Mouse (Mus musculus) MEL (cell line): ENCODE data around the gene Tmem169.

ENCODE experiments used
- CTCF ChIP-seq, 3 experiments: IDR thresholded peaks in 2 of 3; conservative IDR thresholded peaks in 1 of 3; 2 replicates each; pipeline ENCODE4 v1.5.1; 2011 to 2012; ENCODE audit warnings: low read length in 3 of 3, low read depth in 2 of 3, mild to moderate bottlenecking in 2 of 3, improper control_type of control experiment in 1 of 3, inconsistent platforms in 1 of 3, mixed read lengths in 1 of 3, moderate library complexity in 1 of 3; ENCODE audit not compliant: control insufficient read depth in 1 of 3, insufficient read depth in 1 of 3, poor library complexity in 1 of 3, severe bottlenecking in 1 of 3
- GATA1 ChIP-seq: IDR thresholded peaks from 2 replicates; pipeline ENCODE4 v1.6.1; 2011; ENCODE audit warnings: low read depth, low read length, improper control_type of control experiment
- KAT2A ChIP-seq: conservative IDR thresholded peaks from 2 replicates; pipeline ENCODE4 v1.6.1; 2012; ENCODE audit warnings: low read depth, low read length, improper control_type of control experiment, inconsistent platforms
- UBTF ChIP-seq: IDR thresholded peaks from 2 replicates; pipeline ENCODE4 v1.6.1; 2012; ENCODE audit warnings: low read depth, mild to moderate bottlenecking, inconsistent platforms, low read length, improper control_type of control experiment, moderate library complexity, borderline replicate concordance; ENCODE audit not compliant: insufficient read depth
- ZC3H11A ChIP-seq: IDR thresholded peaks from 2 replicates; pipeline ENCODE4 v1.6.1; 2012; ENCODE audit warnings: low read depth, mild to moderate bottlenecking, inconsistent platforms, low read length, improper control_type of control experiment
- ZMIZ1 ChIP-seq: IDR thresholded peaks from 2 replicates; pipeline ENCODE4 v1.6.1; 2012; ENCODE audit warnings: low read depth, mild to moderate bottlenecking, inconsistent platforms, low read length, improper control_type of control experiment, moderate library complexity

- TF ChIP-seq UBTF (no peak), ZMIZ1 (no peak), KAT2A (no peak), CTCF (IDR thresholded peaks at IDR 0.05 in 2 of 3, conservative IDR thresholded peaks at IDR 0.05 in 1 of 3; ENCODE audit: control insufficient read depth in 1 of 3, insufficient read depth in 1 of 3, low read depth in 2 of 3, low read length in 3 of 3, poor library complexity in 1 of 3, severe bottlenecking in 1 of 3) (no peak), GATA1 (no peak), ZC3H11A (no peak)
These were observed 4.5 kb downstream of the Tmem169 start for GRCm38 (mm10) chr1:72288527-72289150.
